Mouse (Mus musculus) stomach, postnatal 0 days (tissue): ENCODE measurements at regions not wholly inside any gene's neighbourhood (a gene's known extent, or its start where the extent isn't known, plus 50 kb on each side); places are given as distances from the start of the nearest gene placed in this dataset.
A peak's percentile ranks its signal among the peaks of the same experiment; 100 is the strongest.

ENCODE experiments used
- ATAC-seq: fragments of 200-750 bp; cut with Nextera tagmentation; 2 replicates; pipeline ENCODE4 v1.8.0; 2017; ENCODE audit not compliant: low FRiP score, low TSS enrichment
- DNase-seq: peaks from one replicate; pipeline ENCODE4 v3.0.0-alpha.2; 2016; ENCODE audit warnings: low spot score
- H3K27ac ChIP-seq: fragments of 300-500 bp; sonication (generic); replicated peaks from 2 replicates; pipeline ENCODE4 v1.5.1; 2014; ENCODE audit warnings: mild to moderate bottlenecking, control low read depth
- H3K27me3 ChIP-seq: fragments of 300-500 bp; sonication (generic); 2 replicates; pipeline ENCODE4 v1.6.1; 2014; ENCODE audit warnings: low read length; ENCODE audit not compliant: control insufficient read depth, insufficient read depth
- H3K36me3 ChIP-seq: fragments of 300-500 bp; sonication (generic); 2 replicates; pipeline ENCODE4 v1.6.1; 2014; ENCODE audit warnings: low read length, mixed read lengths; ENCODE audit not compliant: control insufficient read depth, insufficient read depth
- H3K4me1 ChIP-seq: fragments of 300-500 bp; sonication (generic); replicated peaks from 2 replicates; pipeline ENCODE4 v1.6.1; 2014; ENCODE audit warnings: antibody characterized with exemption; ENCODE audit not compliant: control insufficient read depth, insufficient read depth
- H3K4me2 ChIP-seq: fragments of 300-500 bp; sonication (generic); replicated peaks from 2 replicates; pipeline ENCODE4 v1.6.1; 2014; ENCODE audit warnings: low read depth, mild to moderate bottlenecking, control low read depth, moderate library complexity
- H3K4me3 ChIP-seq: fragments of 300-500 bp; sonication (generic); 2 replicates; pipeline ENCODE4 v1.5.1; 2014; ENCODE audit warnings: low read depth, low read length, control low read depth
- H3K9ac ChIP-seq: fragments of 300-500 bp; sonication (generic); 2 replicates; pipeline ENCODE4 v1.6.1; 2014; ENCODE audit warnings: mild to moderate bottlenecking, low read length, control low read depth, mixed read lengths
- H3K9me3 ChIP-seq: fragments of 300-500 bp; sonication (generic); 2 replicates; pipeline ENCODE4 v1.6.1; 2016; ENCODE audit warnings: low read length; ENCODE audit not compliant: control insufficient read depth
- CTCF ChIP-seq: IDR thresholded peaks from 2 replicates; pipeline ENCODE4 v1.5.1; 2016; ENCODE audit warnings: antibody characterized with exemption, low read depth, mild to moderate bottlenecking, moderate library complexity
- EP300 ChIP-seq: optimal IDR thresholded peaks from 2 replicates; pipeline ENCODE3; 2016; ENCODE audit warnings: antibody characterized with exemption
- WGBS: fragments of 180-500 bp; shearing (Covaris S2); extraction: QIAGEN DNeasy Blood & Tissue Kit; methylation state at CpG from one replicate; pipeline ENCODE4 v1.1.7; 2014; 5-methylcytosine and 5-hydroxymethylcytosine counted together

DNA sequence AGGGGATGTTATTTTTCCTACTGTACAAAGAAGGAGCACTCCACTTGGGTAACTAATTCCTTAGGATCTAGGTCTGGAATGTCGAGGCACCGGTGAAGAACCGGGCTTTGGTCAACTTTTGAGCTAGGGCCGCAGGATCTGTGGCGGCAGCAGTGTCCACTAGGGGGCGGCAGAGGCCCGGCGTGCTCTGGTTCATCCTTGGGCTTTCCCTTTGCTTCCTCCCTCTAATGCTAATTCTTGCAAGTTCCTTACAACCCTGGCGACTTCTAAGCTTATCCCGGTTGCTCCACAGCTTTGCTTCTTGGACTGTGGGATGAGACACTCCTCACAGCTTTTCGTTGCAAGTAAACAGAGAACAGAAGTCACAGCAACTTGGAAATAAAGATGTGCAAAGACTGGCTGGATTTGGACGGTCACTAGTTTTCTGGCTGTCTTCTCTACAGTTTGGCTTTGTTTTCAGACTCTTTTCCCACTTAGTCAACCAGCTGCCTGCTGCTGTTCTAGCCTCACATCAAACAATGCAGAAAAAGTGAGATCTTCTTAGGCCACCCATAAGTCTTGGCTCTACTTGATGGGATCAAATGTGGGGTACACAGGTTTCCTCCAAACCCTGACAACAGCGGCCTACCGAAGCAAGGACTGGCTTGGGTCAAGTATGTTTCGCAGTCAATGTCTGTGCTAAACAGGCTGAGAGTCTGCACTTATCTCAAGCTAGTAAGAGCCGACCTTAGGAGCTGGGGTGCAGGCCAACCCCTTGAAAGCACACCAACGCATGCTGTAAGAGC is 51.2 kb upstream of the Tmem72 start:
- no peaks in the 10 kb centered on the region for H3K4me1 ChIP-seq
- no peaks in the 10 kb centered on the region for H3K36me3 ChIP-seq
- H3K9me3 ChIP-seq = no peaks in the 10 kb centered on the region
- peak; percentile 56; the same call in 1 of the 2 replicates for ATAC-seq
- DNase-seq = peak; percentile 78
- 30% methylated on average over 17 of the region's 17 CpGs for WGBS
- H3K4me2 ChIP-seq = no peak overlapping the region
- no peak overlapping the region for H3K4me3 ChIP-seq
- no peaks in the 10 kb centered on the region for H3K27me3 ChIP-seq
- no peak overlapping the region for H3K27ac ChIP-seq
- no peak overlapping the region for H3K9ac ChIP-seq
- TF ChIP-seq CTCF (peak; percentile 97), EP300 (no peak)

- no peaks in the 10 kb centered on the region for H3K36me3 ChIP-seq
- H3K27ac ChIP-seq = no peak overlapping the region
- 84% methylated on average over 12 of the region's 12 CpGs for WGBS
- no peak overlapping the region for H3K4me3 ChIP-seq
- H3K4me1 ChIP-seq = no peaks in the 10 kb centered on the region
- no peak for TF ChIP-seq EP300
- peak; percentile 80 for TF ChIP-seq CTCF
- H3K9ac ChIP-seq = no peak overlapping the region
- ATAC-seq (no peak), DNase-seq (peak; percentile 26)
- H3K9me3 ChIP-seq = no peaks in the 10 kb centered on the region
- no peak overlapping the region for H3K4me2 ChIP-seq
- H3K27me3 ChIP-seq = no peaks in the 10 kb centered on the region
Observed at GRCm38 (mm10) chr6:116774954-116775675, 58.4 kb upstream of the Tmem72 start.

DNA sequence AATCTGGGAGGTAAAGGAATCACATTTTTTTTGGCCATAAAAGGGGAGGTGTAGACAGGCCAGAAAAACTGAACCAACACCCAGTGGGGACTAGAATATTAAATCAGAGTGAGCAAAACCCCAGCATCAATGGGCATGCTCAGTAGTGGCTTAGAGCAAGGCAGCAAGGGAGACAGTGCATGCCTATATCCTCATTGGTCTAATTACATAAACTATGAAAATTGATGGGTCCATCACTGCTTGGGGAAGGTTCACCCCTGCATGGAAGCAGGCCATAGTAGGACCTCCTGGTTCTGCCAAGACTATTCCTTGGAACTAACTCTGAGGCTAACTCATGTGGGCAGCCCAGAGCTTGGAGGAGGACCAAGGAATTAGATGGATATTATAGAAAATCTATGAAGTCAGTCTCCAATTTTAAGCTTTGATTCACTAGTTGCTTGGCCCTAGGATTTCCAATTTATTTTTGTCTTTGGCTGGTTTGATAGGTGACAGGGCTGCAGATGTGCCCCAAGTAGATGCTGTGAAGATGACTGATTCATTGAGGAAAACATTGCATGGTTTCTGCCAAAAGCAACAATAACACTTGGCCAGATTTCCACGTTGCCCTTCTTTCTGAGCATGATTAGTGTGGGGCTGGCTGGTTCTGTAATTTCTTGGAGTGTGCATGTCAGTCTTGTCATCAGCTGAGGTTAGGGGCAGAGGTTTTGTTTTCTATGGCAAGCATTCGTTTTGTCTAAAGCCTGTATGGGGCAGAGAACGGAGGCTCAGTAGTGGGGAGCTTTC is 70.0 kb upstream of the Tmem72 start:
- Histone ChIP-seq H3K27me3 (no peaks in the 10 kb centered on the region), H3K4me1 (no peaks in the 10 kb centered on the region), H3K4me2 (no peak overlapping the region), H3K36me3 (no peaks in the 10 kb centered on the region), H3K9me3 (no peaks in the 10 kb centered on the region), H3K27ac (no peak overlapping the region), H3K9ac (no peak overlapping the region), H3K4me3 (no peak overlapping the region)
- 44% methylated on average over 3 of the region's 3 CpGs for WGBS
- no peak for DNase-seq
- no peak for TF ChIP-seq CTCF
- TF ChIP-seq EP300 = no peak
- ATAC-seq = no peak

DNA sequence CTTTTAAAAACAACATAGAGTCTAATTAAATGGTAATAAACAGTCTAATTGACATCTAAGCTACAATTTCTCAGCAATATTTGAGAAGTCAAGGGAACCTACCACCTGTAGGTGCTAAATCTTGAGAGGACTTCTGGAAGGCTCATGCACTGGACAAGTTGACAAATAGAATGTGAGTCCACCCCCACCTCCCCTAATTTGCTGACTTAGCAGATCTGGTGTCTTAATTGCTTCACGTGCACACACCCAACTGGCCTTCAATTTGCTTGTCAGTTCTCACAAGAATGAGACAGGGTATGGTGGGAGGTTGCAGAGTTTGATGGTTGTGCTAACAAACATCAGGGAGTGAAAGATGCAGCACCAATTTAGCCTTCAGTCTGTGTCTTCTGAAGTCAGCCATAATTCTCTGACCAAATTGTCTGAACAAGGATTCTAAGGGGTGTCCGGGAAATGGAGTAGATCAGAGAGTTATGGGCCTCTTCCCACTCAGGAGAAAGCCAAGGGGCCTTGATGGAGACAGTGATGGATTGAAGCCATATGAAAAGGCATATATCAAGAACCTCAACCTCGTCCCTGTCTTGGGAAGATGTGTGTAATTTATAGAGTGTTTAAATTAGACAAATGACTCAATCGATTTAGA is 76.7 kb upstream of the Tmem72 start:
- no peak overlapping the region for H3K27ac ChIP-seq
- no peak for TF ChIP-seq EP300
- no peak for TF ChIP-seq CTCF
- H3K9me3 ChIP-seq = no peaks in the 10 kb centered on the region
- DNase-seq = no peak
- H3K4me2 ChIP-seq = no peak overlapping the region
- H3K36me3 ChIP-seq = no peaks in the 10 kb centered on the region
- H3K27me3 ChIP-seq = no peaks in the 10 kb centered on the region
- WGBS = 44% methylated on average over 4 of the region's 4 CpGs
- no peaks in the 10 kb centered on the region for H3K4me1 ChIP-seq
- H3K9ac ChIP-seq = no peak overlapping the region
- ATAC-seq = no peak
- no peak overlapping the region for H3K4me3 ChIP-seq

DNA sequence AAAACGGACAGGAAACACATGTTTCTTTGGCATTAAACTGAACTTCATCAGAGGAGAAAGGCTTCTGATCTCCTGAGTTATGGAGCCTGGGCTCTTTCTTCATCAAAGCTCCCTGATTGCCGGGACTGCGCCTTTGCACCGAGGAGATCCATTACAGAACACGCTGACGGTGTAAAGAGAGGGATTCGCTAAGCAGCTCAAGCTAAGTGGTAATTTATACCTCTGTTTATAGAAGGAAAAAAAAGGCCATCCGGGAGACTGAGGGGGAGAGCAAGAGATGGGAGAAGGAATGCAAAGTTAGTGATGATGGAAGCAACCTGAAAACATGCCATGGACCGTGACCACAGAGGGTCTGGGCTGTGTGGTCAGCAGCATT is 77.2 kb upstream of the Tmem72 start:
- 23% methylated on average over 9 of the region's 9 CpGs for WGBS
- no peaks in the 10 kb centered on the region for H3K9me3 ChIP-seq
- no peak overlapping the region for H3K4me3 ChIP-seq
- no peak overlapping the region for H3K4me2 ChIP-seq
- H3K27me3 ChIP-seq = no peaks in the 10 kb centered on the region
- no peaks in the 10 kb centered on the region for H3K36me3 ChIP-seq
- no peak overlapping the region for H3K9ac ChIP-seq
- H3K27ac ChIP-seq = no peak overlapping the region
- DNase-seq (no peak), ATAC-seq (no peak)
- no peaks in the 10 kb centered on the region for H3K4me1 ChIP-seq
- TF ChIP-seq EP300 (no peak), CTCF (no peak)
